Mouse (Mus musculus): ENCODE results near the gene Them7.

The Them7 gene

DNA sequence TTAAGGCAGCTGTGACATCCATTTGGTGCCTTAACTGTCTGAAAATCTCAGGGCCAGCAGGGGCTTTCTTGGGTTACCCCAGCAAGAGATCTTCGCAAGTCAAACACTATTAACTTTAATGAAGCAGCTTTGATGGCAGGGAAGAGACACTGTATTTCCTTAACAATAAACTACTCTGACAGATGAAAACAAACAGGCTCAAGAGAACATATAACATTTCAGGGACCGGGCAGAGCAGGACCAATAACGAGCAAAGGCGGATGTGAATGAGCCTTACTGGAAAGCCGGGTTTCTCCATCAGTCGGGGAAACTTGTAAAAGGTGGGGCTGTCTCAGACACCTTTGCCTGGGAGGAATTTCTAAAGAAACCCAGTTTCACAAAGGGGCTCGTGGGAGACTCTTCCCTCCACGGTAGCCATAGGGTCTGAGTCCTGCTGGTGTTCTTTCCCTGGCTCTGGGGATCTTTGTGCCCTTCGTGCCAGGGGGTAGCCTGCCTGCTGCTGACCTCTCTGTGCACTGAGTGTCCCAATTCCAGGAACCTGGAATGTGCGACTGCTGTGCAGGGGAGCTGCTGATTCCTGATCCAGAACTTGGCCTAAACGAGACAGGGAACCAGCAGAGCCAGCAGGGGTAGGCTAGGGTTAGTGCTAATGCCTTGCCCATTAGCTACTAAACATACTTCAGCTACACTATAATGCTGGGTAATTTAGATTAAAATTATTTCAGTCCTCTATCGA, 11.4 kb downstream of the Them7 start:
- no peak for DNase-seq

DNA sequence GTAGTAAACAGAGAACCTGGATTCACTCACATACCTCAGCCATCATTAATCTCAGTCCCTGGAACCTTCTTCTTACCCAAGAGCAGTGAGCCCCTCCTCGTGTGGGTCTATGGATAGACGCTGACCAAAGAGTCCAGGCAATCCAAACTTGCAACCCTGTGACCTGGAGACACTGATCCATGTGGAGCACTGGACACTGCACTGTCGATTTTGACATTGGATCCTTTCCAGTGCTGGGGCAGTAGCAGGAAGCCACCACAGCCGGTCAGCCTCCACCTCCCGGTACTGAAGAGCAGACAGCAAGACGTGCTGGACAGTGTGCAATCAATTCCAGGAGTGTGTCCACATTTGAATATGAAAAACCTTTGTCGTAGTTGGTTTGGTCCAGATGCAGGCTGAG, 13.3 kb downstream of the Them7 start:
- no peak for DNase-seq

DNA sequence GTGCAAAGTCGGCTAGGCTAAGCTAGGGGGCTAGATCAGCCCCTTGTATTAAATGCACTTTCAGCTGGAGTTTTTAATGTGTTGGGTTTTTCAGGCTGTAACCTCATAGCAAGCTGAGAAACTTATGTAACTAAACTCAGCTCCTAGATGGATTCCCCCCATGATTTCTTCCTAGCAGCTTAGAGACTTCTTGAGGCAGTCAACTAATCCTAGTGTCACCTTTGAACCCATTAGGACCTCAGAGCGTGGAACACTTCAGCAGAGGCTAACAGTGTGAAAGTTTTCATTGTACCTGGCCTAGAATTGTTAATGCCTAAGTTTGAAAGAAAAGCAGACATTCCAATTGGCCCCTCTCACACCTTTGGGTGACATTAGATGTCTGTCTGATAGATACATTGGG, 13.7 kb downstream of the Them7 start:
- no peak for DNase-seq

DNA sequence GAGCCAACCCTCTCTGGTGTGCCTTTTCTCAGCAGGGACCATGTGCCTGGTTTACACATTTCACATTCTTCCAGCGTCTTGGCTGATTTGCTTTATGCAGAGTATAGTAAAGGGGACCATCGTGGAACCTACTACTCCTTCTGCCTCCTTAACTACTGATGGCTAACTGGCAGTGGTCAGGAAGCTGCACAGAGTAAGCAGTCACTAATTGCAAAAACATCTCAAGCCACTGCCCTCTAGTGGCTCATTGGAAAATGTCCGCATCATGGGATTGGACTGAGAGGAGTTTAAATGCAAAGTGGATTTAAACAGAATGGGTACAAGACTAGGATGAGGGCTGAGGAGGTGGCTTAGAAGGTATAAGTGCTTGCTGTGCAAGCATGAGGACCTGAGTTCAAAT, 14.7 kb downstream of the Them7 start:
- DNase-seq, result no peak

DNA sequence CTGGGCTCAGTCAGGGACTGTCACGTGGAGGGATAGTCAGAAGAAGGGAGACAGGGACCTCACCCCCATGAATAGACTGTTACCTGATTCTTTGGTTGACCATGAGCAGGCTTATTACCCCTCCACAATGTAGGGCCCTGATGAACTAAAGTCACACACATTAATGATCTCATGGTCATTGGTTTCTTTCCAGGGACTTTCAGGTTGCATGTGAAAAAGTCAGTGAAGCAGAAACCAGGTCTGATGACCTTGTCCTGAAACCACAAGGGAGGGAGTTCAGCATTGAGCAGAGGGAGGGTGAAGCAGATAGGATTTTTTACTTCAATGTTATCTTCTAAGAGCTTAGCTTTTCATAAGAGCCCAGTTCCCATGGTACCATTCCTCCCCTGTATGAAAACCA, 16.5 kb downstream of the Them7 start:
- DNase-seq, result no peak

DNA sequence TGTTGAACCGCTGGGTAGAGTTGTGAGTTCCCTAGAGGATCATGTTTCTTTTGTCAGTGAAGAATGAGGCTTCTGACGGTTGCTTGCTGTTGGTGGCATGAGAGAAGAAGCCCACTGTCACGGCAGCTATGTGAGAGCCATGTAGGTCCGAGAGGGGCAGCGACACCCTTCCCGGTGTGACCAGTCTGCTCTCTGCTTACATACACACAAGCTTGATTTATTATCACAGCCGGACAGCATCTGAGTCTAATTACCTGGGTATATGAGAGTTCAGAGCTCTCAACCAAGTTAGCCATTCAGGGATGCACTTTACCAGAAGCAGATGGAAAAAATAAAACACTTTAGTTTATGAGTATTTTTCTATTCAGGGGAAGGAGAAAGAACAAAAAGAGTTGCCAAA, 18.8 kb downstream of the Them7 start:
- no peak for DNase-seq

DNA sequence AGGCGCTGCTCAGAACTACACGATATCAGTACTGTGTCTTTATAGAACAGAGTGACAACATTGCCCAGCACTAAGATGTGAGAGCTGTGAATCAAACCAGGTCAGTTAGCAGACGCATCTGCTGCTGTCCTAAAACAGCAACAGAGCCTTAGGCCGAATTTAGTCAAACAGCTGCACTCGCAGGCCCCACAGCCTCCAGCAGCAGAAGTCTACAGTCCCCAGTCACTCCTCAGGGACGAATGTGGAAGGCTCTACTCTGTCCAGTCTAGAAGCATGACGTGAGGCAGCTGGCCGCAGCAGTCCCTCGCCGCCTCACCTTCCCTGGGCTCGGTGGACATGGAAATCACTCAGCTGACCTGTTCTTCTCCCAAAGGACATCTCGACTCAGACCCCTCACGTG, 20.6 kb downstream of the Them7 start:
- DNase-seq, result no peak

DNA sequence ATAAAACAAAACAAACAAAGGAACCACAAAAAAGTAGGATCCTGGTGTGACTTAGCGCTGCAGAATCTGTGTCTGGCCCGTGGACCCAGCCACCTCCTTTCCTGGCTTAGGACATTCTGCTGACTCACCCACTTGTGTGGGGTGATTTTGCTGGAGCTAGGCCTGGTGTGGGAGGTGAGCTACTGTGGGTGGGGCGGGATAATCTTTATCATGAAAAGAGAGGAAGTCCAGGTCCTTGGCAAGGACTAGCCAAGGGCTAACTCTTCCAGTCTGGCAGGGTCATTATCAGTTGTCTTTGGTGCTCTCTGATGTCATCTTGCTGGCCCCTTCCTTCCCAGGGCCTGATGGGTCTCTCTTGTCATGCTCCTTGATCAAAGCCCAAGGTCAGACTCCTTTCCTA, 27.9 kb downstream of the Them7 start:
- no peak for DNase-seq

DNA sequence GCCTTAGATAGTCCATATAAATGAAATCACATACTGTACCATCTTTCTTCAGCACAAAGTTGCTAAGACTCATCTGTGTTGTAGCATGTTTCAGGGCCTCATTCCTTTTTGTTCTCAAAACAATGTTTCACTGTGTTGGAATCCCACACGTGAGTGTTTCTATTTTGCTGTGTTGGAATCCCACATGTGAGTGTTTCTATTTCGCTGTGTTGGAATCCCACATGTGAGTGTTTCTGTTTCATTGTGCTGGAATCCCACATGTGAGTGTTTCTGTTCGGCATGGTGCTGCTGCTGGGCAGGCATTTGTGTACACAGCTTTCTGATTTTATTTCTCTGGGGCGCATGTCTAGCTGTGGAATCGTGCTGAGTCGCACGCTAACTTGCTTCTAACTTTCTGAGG, 28.7 kb downstream of the Them7 start:
- no peak for DNase-seq

DNA sequence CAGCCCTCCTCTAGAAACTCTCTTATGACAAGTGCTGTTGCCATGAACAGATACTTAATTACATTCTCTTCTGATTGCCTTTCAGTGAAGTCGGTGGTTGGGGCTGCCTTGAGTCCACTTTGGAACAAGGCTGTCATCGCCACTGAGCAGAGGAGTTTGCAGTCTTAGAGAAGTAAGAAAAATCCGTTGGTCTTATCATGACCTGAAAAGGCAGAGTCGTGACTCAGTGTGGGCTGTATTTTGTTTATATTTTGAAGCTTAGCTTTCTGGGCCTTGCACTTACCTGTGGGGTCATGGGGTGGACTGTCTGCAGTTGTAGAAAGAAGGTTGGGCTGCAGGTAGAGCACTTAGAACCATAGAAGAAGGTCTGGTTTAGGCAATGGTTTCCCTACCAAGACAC, 31.3 kb downstream of the Them7 start:
- DNase-seq, result no peak

DNA sequence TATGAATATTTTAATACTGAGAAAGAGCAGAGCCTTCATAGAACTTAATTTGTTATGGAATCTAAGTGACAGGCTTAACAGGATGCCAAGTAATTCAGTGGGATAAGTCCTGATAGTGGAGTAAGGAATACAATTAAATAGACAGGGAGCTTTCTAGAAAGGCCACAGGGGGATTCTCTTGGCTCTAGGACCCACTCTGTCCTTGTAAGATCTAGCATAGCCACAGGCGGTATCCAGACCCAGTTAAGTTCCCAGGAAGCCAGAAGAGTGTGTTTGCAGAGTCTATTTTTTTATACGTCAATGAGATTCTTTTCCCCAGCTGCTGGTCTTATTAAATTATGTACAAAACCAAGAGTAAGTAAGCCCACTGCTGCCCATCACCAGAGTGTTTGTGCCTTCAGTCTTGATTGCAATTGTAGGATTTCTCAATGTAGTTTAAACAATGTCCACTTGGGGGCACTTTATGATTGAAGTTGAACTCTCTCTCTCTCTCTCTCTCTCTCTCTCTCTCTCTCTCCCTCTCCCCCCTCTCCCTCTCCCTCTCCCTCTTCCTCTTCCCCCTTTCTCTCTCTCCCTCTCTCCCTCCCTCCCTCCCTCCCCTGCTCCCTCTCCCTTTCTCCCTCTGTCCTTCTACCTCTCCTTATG, 32.4 kb downstream of the Them7 start:
- no peak for DNase-seq

DNA sequence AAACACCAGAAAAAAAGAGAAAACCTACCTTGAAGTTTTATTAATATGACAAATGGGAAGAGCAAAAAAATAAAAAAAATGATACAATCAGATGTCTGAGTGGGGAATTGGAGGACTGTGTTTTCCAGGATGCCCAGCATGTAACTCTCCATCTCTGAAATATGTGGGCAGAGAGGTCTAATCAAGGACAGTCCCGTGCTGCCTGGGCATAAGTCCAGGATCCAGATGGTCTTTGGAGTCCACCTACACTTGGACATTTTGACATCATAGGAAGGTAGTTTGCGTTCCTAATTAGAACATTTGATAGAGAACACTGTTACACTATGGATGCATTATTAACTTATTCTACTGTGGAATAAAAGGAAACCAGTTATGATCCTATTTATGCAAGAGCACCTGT, 33.3 kb downstream of the Them7 start:
- DNase-seq, result no peak

DNA sequence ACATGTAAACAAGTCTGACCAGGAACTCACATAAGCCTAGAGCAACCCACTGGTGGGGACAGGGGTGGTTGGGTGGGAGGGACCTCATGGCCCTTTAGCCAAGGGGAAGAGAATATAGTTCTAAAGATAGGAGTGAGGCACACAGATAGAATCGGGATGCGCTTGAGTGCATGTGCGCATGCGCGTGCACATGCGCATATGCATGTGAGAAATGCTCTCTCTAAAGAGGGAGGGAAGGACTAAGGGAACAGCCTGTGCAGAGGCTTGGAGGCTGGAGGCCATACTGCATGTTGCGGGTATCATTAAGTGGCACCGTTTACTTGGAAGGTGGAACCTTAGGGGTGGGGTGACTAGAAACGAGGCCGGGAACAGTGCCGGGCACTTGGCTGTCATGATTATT, 37.2 kb downstream of the Them7 start:
- no peak for DNase-seq

DNA sequence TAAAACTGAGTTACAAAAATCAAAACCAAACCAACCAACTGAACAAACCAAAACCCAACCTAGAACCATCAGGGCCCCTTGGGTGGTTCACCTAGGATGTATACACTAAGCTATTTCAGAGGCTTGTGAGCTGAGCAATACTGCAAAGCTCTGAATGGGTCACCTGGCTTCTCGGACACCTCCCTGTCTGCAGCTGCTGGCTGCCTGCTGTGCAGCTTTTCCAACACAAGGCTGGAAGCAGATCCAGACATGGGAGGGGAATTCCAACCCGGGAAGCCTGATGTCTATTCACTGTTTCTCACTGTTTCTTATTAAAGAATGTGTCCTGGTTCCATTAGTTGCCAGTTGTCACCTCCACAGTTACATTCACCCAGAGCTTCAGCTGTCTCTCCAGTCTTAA, 39.1 kb downstream of the Them7 start:
- DNase-seq, result no peak

DNA sequence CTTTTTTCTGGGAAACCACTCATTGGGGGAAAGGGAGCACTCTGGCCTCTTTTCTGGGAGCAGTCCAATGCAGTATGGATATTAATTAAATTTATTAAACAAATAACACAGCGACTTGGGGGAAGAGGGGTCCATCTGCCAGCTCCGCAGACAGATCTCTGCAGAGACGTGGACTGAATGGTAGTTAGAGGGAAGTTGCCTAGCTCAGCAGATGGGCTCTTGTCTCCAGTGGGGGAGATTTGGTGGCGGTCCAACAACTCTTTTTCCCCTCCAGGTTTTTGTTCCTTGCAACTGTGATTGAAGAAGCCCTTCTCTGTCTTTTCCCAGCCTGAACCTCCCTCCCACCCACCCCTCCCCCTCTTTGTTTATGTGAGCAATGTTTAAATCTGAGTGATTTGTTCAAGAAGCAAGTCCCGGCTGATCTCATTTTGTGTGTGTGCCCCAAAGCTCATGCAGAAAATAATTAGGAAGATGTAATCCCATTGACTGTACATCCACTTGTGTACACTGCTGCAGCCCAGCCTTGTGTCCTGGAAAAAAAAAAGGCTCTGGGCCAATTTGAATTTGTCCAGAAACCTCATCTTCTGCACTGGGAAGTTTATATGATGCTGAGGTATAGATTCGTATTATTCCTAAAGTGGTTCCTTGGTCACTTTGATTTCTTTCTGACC, 58.4 kb downstream of the Them7 start:
- DNase-seq, result no peak

DNA sequence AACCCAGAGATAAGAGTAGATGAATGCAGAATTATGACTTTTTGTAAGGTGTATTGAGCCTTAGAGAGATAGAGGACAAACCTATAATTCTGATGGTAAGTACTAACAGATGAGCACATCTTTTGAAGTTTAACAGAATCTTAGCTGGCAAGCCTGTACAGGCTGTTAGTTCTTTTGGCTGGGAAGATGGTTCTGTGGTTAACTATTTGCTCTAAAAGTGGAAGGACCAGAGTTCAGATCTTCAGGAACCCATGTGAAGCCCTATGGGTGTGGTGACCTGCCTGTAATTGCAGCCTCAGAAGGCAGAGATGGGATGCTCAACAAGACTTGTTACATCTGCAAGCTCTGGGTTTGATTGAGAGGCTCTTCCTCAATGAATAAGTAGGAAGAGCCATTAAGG, 59.7 kb downstream of the Them7 start:
- DNase-seq, result no peak

DNA sequence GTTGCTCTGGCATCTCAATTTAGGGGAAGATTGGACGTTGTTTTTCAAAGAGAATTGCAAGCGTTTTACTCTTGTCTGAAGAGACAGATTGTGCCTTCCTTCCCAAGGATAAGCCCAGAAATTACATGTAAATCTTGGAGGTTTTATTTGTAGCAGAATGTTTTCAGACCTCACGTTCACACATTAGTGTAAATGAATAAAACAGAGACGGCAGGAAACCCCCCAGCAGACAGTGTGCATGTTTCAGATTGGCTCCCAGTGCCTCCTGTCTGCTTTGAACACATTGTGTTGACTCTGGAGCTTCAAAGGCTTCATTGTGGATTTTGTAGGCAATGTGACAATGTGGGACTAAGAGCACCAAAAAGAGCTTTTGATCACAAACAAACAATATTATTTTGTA, 60.7 kb downstream of the Them7 start:
- no peak for DNase-seq

DNA sequence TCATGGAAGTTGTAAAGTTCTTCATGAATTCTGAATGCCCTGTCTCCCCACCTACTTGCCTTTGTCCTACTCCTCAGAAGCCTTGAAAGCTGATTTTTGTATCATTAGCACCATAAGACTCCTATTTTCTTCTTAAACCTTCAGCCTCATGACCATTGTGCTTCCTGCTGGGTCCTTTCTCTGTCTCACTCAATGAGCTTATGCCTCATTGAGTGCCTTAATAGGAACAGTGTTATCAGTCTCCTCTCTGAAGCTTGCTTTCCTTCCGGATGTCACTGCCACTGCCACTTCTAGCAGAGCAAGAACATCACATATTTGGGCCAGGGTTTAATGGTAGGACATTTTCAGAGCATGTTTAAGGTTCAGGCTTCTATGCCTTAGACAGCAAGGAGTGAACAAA, 71.7 kb downstream of the Them7 start:
- no peak for DNase-seq

DNA sequence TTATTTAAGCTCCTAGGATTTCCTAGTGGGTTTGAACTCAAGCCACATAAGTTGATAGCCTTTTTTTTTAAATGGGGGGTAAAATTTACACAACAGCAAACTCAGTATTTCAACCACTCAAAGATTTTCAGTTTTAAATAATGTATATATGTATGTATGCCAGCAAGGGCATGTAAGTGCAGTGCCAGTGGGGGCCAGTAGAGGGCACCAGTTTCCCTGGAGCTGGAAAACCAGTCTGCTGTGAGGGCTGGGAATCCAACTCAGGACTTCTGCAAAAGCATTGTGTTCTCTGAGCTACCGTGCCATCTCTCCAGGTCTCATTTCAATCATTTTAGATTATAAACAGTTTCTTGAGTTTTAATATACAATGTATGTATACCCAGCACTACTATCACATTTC, 74.8 kb downstream of the Them7 start:
- DNase-seq, result no peak

DNA sequence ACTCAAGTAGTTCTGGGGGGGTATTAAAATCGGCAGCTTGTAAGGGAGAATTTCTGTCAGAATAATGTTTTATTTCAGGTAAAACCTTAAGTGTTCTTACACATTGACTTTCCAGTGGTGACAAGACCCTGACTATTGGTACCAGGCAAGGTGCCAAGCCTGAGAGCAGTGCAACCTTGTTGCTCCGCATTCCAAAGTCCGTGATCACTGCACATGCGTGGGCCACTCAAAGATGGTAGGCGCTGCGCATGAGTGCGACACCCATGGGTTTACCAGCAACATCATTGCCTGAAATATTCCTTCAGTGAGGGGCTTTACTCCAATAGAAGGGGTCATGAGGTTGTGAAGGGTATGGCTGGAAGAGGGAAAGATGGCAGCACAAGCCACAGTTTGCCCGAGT, 77.0 kb downstream of the Them7 start:
- no peak for DNase-seq

DNA sequence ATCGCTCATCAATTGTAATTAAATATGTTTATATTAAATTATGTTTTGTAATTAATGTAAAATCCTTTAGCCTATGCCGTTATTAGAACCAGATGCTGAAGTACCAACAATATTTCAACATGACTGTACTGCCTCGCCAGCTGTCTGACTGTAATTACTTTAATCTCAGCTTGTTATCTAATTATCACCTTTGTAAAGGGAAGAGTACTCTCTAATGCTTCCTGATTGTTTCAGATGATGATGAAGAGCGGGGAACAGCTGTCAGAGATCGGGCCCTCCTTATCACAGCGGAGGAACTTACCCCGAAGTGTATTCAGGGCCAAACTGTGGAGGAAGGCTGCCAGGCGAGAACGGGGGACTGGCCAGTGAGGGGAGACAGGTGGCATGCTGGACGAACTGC, 77.4 kb downstream of the Them7 start:
- DNase-seq, result no peak

DNA sequence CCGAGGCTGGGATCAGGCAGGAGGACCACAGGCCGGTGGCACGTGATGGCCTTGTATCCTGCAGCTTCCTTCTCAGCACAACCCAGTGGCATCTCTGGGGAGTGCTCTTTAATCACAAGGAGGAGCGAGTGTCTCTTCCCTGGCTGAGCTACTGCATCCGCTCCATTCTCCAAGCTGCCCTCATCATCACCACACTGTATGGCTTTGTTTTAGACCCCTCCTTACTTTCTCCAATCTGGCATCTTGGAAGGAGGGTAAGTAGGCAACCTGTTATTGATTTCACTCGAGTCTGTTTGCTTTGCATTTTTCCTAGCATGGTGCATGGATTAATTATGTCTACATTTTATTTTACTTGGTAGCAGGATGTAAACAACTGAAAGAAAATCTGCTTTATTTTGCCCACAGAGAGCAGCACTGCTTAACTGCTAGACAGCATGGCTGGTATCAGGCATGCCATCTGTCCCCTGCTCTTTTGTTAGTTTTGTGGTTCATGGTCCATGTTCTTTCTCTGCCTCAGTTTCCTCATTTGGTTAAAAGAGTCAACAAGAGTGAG, 79.9 kb downstream of the Them7 start:
- DNase-seq, result no peak

DNA sequence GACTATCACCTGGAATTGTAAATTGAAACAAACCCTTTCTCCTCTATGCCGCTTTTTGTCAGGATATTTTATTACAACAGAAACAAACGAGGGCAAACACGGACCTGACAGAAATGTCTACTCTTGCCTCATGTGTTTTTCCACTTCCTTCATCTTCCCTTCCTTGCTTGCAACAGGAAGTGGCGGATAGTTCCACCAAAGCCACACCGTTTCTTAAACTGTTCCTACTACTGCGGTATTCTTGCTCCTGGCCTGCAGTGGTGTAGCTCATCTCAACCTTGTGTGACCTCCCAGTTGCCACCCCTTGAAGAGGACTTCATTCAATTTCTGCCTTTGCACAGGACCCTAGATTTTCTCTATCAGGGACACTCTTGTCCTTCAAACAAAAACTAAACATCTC, 81.8 kb downstream of the Them7 start:
- DNase-seq, result no peak

DNA sequence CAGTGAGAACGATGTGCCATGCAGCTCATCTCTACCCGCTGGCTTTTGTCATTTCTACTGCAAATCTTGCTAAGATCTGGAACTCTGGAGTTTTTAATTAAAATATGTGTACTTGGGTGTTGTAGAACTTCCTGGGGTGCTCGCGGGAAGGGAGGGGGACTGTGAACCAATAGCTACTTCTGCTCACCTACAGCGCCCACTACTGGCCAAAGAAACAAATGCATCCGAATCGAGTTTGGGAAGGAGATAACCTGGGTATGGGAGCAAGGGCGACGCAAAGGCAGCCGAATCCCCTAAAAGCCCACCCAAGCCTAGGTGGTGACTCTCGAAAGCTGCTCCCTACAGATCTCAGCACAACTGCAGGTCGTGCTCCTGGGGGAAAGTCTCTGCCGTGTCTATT, 87.3 kb downstream of the Them7 start:
- DNase-seq, result no peak

Data from cerebellum, adult 9-11 months (tissue).